Mouse (Mus musculus) common myeloid progenitor, adult 5-6 weeks (primary cell): Measurements from ENCODE around the gene Fgfr2. TPM values are rescaled to one million over a fixed set of nuclear protein-coding genes. Genes with fewer than 3 reads are reported as not detected.

ENCODE experiments used
- ATAC-seq: replicated peaks from 2 replicates; pipeline ENCODE4 v1.8.0; 2016; ENCODE audit warnings: low read depth, mild to moderate bottlenecking, moderate TSS enrichment, inconsistent platforms; ENCODE audit not compliant: poor library complexity, severe bottlenecking
- total RNA-seq: library from RNA; stranded (forward); fragments of 200-1000, 187-1606 nt; gene quantifications from 2 replicates; pipeline ENCODE4 v1.2.3, GENCODE M21; 2017

Gene Fgfr2
- total RNA-seq, 1 experiment from 2014 or later, result not detected

- ATAC-seq, result peak; percentile 50; the same call in 1 of the 2 replicates
Measured at GRCm38 (mm10) chr7:132435486-132436055, 687.6 kb downstream of the Fgfr2 start.

GRCm38 (mm10) chr7:132429324-132429723, 693.8 kb downstream of the Fgfr2 start:
- no peak for ATAC-seq

GRCm38 (mm10) chr7:132428308-132428707, 694.8 kb downstream of the Fgfr2 start:
- ATAC-seq, result peak; percentile 90

GRCm38 (mm10) chr7:132426069-132426468, 697.1 kb downstream of the Fgfr2 start:
- no peak for ATAC-seq

- ATAC-seq, result no peak
Measured at GRCm38 (mm10) chr7:132425364-132425999, 697.7 kb downstream of the Fgfr2 start.

- 0 out of 2 replicates have a peak, but pooled peaks have one; percentile 3 for ATAC-seq
Measured at GRCm38 (mm10) chr7:132423570-132423969, 699.6 kb downstream of the Fgfr2 start.

GRCm38 (mm10) chr7:132419378-132420255, 703.5 kb downstream of the Fgfr2 start:
- ATAC-seq, result no peak

- ATAC-seq, result no peak
Measured at GRCm38 (mm10) chr7:132416866-132417265, 706.3 kb downstream of the Fgfr2 start.

- ATAC-seq, result no peak
Measured at GRCm38 (mm10) chr7:132415866-132416265, 707.3 kb downstream of the Fgfr2 start.

GRCm38 (mm10) chr7:132412520-132412919, 710.6 kb downstream of the Fgfr2 start:
- no peak for ATAC-seq

- no peak for ATAC-seq
Measured at GRCm38 (mm10) chr7:132411708-132412107, 711.4 kb downstream of the Fgfr2 start.

- ATAC-seq, result no peak
Measured at GRCm38 (mm10) chr7:132410958-132411357, 712.2 kb downstream of the Fgfr2 start.

GRCm38 (mm10) chr7:132409890-132410289, 713.3 kb downstream of the Fgfr2 start:
- no peak for ATAC-seq

- peak; percentile 81 for ATAC-seq
Measured at GRCm38 (mm10) chr7:132402377-132403084, 720.6 kb downstream of the Fgfr2 start.

GRCm38 (mm10) chr7:132398487-132398886, 724.7 kb downstream of the Fgfr2 start:
- ATAC-seq, result no peak

- peak; percentile 21; the same call in 1 of the 2 replicates for ATAC-seq
Measured at GRCm38 (mm10) chr7:132396661-132397322, 726.4 kb downstream of the Fgfr2 start.

- no peak for ATAC-seq
Measured at GRCm38 (mm10) chr7:132393582-132394175, 729.5 kb downstream of the Fgfr2 start.

GRCm38 (mm10) chr7:132393014-132393406, 730.1 kb downstream of the Fgfr2 start:
- no peak for ATAC-seq

GRCm38 (mm10) chr7:132392233-132393013, 730.7 kb downstream of the Fgfr2 start:
- ATAC-seq, result no peak
